Mouse (Mus musculus): ENCODE data around the gene Fosl1. TPM values are rescaled to one million over a fixed set of nuclear protein-coding genes. Genes with fewer than 3 reads are reported as not detected.
"Not testable (repeated sequence)": the region's sequence is repeated elsewhere in the genome, so short reads cannot be mapped to it uniquely, and the experiment has no call there.

The Fosl1 gene
- polyA plus RNA-seq, 1 experiment: 15.4 TPM

GRCm38 (mm10) chr19:5490313-5490897 lies 43.1 kb downstream of the Fosl1 start, which contains the start of gene Cfl1:
Gene Cfl1, plus strand, starts transcription at chr19:5490455.
- Histone ChIP-seq H3K4me3 (peak within 1 kb of the TSS; percentile 85), H3K4me2 (ENCODE audit: low read depth) (peak within 1 kb of the TSS; percentile 98), H3K36me3 (ENCODE audit: control insufficient read depth, insufficient read depth) (peaks cover 35% of the 10 kb centered on the region), H3K79me2 (ENCODE audit: control insufficient read depth, insufficient read depth) (peaks cover 46% of the 10 kb centered on the region), H3ac (ENCODE audit: control insufficient read depth, insufficient read length) (peak within 1 kb of the TSS; percentile 64), H3K27me3 (ENCODE audit: control insufficient read depth, insufficient read depth, insufficient read length) (no peaks in the 10 kb centered on the region)
- TF ChIP-seq E2F4 (IDR thresholded peaks at IDR 0.05; ENCODE audit: insufficient read depth) (no peak), CEBPB (IDR thresholded peaks at IDR 0.05; ENCODE audit: insufficient read depth, poor library complexity, severe bottlenecking) (no peak), MAX (IDR thresholded peaks at IDR 0.05; ENCODE audit: low read depth) (no peak), POLR2A (IDR thresholded peaks at IDR 0.05; ENCODE audit: insufficient read length, low read depth) (peak; percentile 91), TCF12 (IDR thresholded peaks at IDR 0.05; ENCODE audit: insufficient read depth, poor library complexity, severe bottlenecking) (no peak), USF1 (IDR thresholded peaks at IDR 0.05; ENCODE audit: low read depth) (no peak), SRF (IDR thresholded peaks at IDR 0.05; ENCODE audit: control insufficient read depth, insufficient read length, low read depth) (peak; percentile 68), REST (IDR thresholded peaks at IDR 0.05; ENCODE audit: insufficient read depth, insufficient read length) (no peak), MYOG (IDR thresholded peaks at IDR 0.05; ENCODE audit: control insufficient read depth in 1 of 3, insufficient read depth in 1 of 3, insufficient read length in 2 of 3, low read depth in 2 of 3) (peak in 1 of 3 experiments; percentile 46), MYOD1 (IDR thresholded peaks at IDR 0.05; ENCODE audit: control insufficient read depth in 1 of 3, insufficient read length in 2 of 3, low read depth in 2 of 3) (peak in 1 of 3 experiments; percentile 5), POLR2AphosphoS2 (IDR thresholded peaks at IDR 0.05; ENCODE audit: insufficient read length, low read depth) (peak; percentile 74), TCF3 (IDR thresholded peaks at IDR 0.05; ENCODE audit: insufficient read length, low read depth) (no peak)

GRCm38 (mm10) chr19:5490898-5491708 lies 43.8 kb downstream of the Fosl1 start:
- Histone ChIP-seq H3K4me3 (peak overlapping the region; percentile 85), H3ac (ENCODE audit: control insufficient read depth, insufficient read length) (peak overlapping the region; percentile 64), H3K4me2 (ENCODE audit: low read depth) (peak overlapping the region; percentile 96), H3K27me3 (ENCODE audit: control insufficient read depth, insufficient read depth, insufficient read length) (no peaks in the 10 kb centered on the region), H3K36me3 (ENCODE audit: control insufficient read depth, insufficient read depth) (peaks cover 31% of the 10 kb centered on the region), H3K79me2 (ENCODE audit: control insufficient read depth, insufficient read depth) (peaks cover 44% of the 10 kb centered on the region)
- TF ChIP-seq MYOG (IDR thresholded peaks at IDR 0.05; ENCODE audit: control insufficient read depth in 1 of 3, insufficient read depth in 1 of 3, insufficient read length in 2 of 3, low read depth in 2 of 3): peak in 2 of 3 experiments; percentile 28 to 66
- TF ChIP-seq CEBPB (IDR thresholded peaks at IDR 0.05; ENCODE audit: insufficient read depth, poor library complexity, severe bottlenecking): no peak
- peak in 2 of 3 experiments; percentile 42 to 66 for TF ChIP-seq MYOD1 (IDR thresholded peaks at IDR 0.05; ENCODE audit: control insufficient read depth in 1 of 3, insufficient read length in 2 of 3, low read depth in 2 of 3)
- peak; percentile 88 for TF ChIP-seq POLR2AphosphoS2 (IDR thresholded peaks at IDR 0.05; ENCODE audit: insufficient read length, low read depth)
- TF ChIP-seq REST (IDR thresholded peaks at IDR 0.05; ENCODE audit: insufficient read depth, insufficient read length): no peak
- no peak for TF ChIP-seq TCF12 (IDR thresholded peaks at IDR 0.05; ENCODE audit: insufficient read depth, poor library complexity, severe bottlenecking)
- no peak for TF ChIP-seq TCF3 (IDR thresholded peaks at IDR 0.05; ENCODE audit: insufficient read length, low read depth)
- TF ChIP-seq MAX (IDR thresholded peaks at IDR 0.05; ENCODE audit: low read depth): no peak
- peak; percentile 81 for TF ChIP-seq POLR2A (IDR thresholded peaks at IDR 0.05; ENCODE audit: insufficient read length, low read depth)
- no peak for TF ChIP-seq E2F4 (IDR thresholded peaks at IDR 0.05; ENCODE audit: insufficient read depth)
- peak; percentile 43 for TF ChIP-seq SRF (IDR thresholded peaks at IDR 0.05; ENCODE audit: control insufficient read depth, insufficient read length, low read depth)
- peak; percentile 96 for TF ChIP-seq USF1 (IDR thresholded peaks at IDR 0.05; ENCODE audit: low read depth)

GRCm38 (mm10) chr19:5492641-5493040 lies 45.3 kb downstream of the Fosl1 start:
- Histone ChIP-seq H3K27me3 (ENCODE audit: control insufficient read depth, insufficient read depth, insufficient read length) (no peaks in the 10 kb centered on the region), H3K36me3 (ENCODE audit: control insufficient read depth, insufficient read depth) (peaks cover 33% of the 10 kb centered on the region), H3ac (ENCODE audit: control insufficient read depth, insufficient read length) (no peak overlapping the region), H3K4me2 (ENCODE audit: low read depth) (peak overlapping the region; percentile 96), H3K79me2 (ENCODE audit: control insufficient read depth, insufficient read depth) (peaks cover 31% of the 10 kb centered on the region), H3K4me3 (peak overlapping the region; percentile 85)
- TF ChIP-seq TCF12 (IDR thresholded peaks at IDR 0.05; ENCODE audit: insufficient read depth, poor library complexity, severe bottlenecking) (no peak), MYOG (IDR thresholded peaks at IDR 0.05; ENCODE audit: control insufficient read depth in 1 of 3, insufficient read depth in 1 of 3, insufficient read length in 2 of 3, low read depth in 2 of 3) (no peak), POLR2AphosphoS2 (IDR thresholded peaks at IDR 0.05; ENCODE audit: insufficient read length, low read depth) (no peak), SRF (IDR thresholded peaks at IDR 0.05; ENCODE audit: control insufficient read depth, insufficient read length, low read depth) (no peak), MAX (IDR thresholded peaks at IDR 0.05; ENCODE audit: low read depth) (no peak), USF1 (IDR thresholded peaks at IDR 0.05; ENCODE audit: low read depth) (no peak), E2F4 (IDR thresholded peaks at IDR 0.05; ENCODE audit: insufficient read depth) (no peak), POLR2A (IDR thresholded peaks at IDR 0.05; ENCODE audit: insufficient read length, low read depth) (no peak)

- Histone ChIP-seq H3K36me3 (ENCODE audit: control insufficient read depth, insufficient read depth) (peaks cover 33% of the 10 kb centered on the region), H3K4me2 (ENCODE audit: low read depth) (peak overlapping the region; percentile 96), H3K79me2 (ENCODE audit: control insufficient read depth, insufficient read depth) (peaks cover 31% of the 10 kb centered on the region)
- H3K4me3 ChIP-seq; H3ac ChIP-seq (ENCODE audit: control insufficient read depth, insufficient read length); H3K27me3 ChIP-seq (ENCODE audit: control insufficient read depth, insufficient read depth, insufficient read length): not testable (repeated sequence)
- TF ChIP-seq POLR2AphosphoS2 (IDR thresholded peaks at IDR 0.05; ENCODE audit: insufficient read length, low read depth): peak; percentile 33
Observed at GRCm38 (mm10) chr19:5493301-5493721, 46.0 kb downstream of the Fosl1 start.

All from myocyte (in vitro differentiated cells).